ENCODE assay signal across 8 mouse cellular contexts in the genomic region with DNA sequence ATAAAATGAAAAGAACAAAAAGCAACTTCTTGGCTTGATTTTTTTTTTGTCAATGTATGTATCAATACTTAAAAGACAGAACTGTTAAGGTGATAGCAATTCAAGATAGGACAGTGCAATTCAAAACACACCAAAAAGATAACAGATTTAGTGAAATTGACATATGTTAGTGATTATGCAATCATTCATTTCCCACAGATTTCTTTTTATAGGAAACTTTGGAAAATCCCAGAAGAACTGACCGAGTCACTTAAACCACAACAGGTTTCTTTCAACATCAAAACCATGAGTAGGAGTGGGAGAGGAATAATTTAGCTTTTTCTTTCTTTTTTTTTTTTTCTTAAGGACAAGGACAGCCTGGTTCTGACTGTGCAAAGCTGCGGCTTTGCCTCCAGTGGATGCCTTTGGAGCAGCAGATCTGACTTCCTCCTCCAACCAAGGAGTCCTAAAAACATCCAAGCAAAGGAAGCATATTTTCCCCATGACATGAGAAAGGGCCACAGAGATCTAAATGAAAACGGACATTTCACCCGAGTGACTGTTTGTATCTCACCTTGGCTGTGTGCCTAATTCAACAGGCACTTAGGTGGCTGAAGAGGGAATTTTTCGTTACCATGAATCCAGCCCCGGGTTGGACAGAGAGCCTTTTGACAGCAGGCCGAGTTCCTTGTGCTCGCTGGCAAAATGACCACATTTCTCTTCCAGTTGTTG.
A peak's percentile ranks its signal among the peaks of the same experiment; 100 is the strongest.
DNase-seq lines count a peak whose midpoint lies in the region; ATAC-seq and TF ChIP-seq lines count a peak whose summit lies in the region.

No protein-coding gene starts in this region.

- no peak for DNase-seq in kidney, adult 8-10 months
- DNase-seq in brain, embryonic 14.5 days (ENCODE audit: low read depth): peak; percentile 34
- peak; percentile 53 for DNase-seq in lung, postnatal 14 days
- DNase-seq in testis, postnatal 14 days (ENCODE audit: low spot score): no peak
- DNase-seq in natural killer cell, adult 2 months (ENCODE audit: low spot score in 2 of 2): no peak
- no peak for DNase-seq in yolk sac, embryonic 10.5 days (ENCODE audit: low spot score)

- H3K27me3 ChIP-seq in kidney, embryonic 16.5 days (ENCODE audit: insufficient read depth, low read length): no peaks in the 10 kb centered on the region
- H3K27me3 ChIP-seq in heart, embryonic 12.5 days (replicated peaks): no peaks in the 10 kb centered on the region

- H3K9me3 ChIP-seq in kidney, embryonic 16.5 days (ENCODE audit: low read length): no peaks in the 10 kb centered on the region
- no peaks in the 10 kb centered on the region for H3K9me3 ChIP-seq in heart, embryonic 12.5 days (replicated peaks)

- no peaks in the 10 kb centered on the region for H3K36me3 ChIP-seq in kidney, embryonic 16.5 days (ENCODE audit: insufficient read depth, low read length)
- H3K36me3 ChIP-seq in heart, embryonic 12.5 days: no peaks in the 10 kb centered on the region

- H3K4me2 ChIP-seq in kidney, embryonic 16.5 days (replicated peaks; ENCODE audit: low read depth, low read length): no peak overlapping the region
- no peak overlapping the region for H3K4me2 ChIP-seq in heart, embryonic 12.5 days

- H3K4me1 ChIP-seq in kidney, embryonic 16.5 days (ENCODE audit: insufficient read depth, low read length): peaks cover 2% of the 10 kb centered on the region; the same call in 1 of the 2 replicates
- H3K4me1 ChIP-seq in heart, embryonic 12.5 days (replicated peaks): no peaks in the 10 kb centered on the region

- no peak for TF ChIP-seq CTCF in brain, embryonic 14.5 days (IDR thresholded peaks at IDR 0.05; ENCODE audit: borderline replicate concordance, extremely low read depth, insufficient read depth, insufficient read length)

- no peak for ATAC-seq in kidney, embryonic 16.5 days (ENCODE audit: low FRiP score, low TSS enrichment)
- peak; percentile 68; the same call in 1 of the 2 replicates for ATAC-seq in heart, embryonic 12.5 days (ENCODE audit: insufficient number of reproducible peaks, low FRiP score)

- H3K27ac ChIP-seq in kidney, embryonic 16.5 days (ENCODE audit: low read length): peak overlapping the region; percentile 23
- peak overlapping the region; percentile 55 for H3K27ac ChIP-seq in heart, embryonic 12.5 days (ENCODE audit: poor library complexity, severe bottlenecking)

- 51% methylated on average over 8 of the region's 8 CpGs for WGBS in kidney, embryonic 16.5 days
- WGBS in heart, embryonic 12.5 days: 31% methylated on average over 8 of the region's 8 CpGs

- H3K4me3 ChIP-seq in kidney, embryonic 16.5 days (ENCODE audit: low read length): no peak overlapping the region
- no peak overlapping the region for H3K4me3 ChIP-seq in heart, embryonic 12.5 days

- TF ChIP-seq POLR2A in brain, embryonic 14.5 days (IDR thresholded peaks at IDR 0.05; ENCODE audit: borderline replicate concordance, extremely low read depth, insufficient read depth, insufficient read length, poor library complexity, severe bottlenecking): no peak

- H3K9ac ChIP-seq in kidney, embryonic 16.5 days (replicated peaks; ENCODE audit: low read length): no peak overlapping the region
- no peak overlapping the region for H3K9ac ChIP-seq in heart, embryonic 12.5 days

Comparison
In these comparisons a context has a peak if more than half of its experiments do, and no peak if none do; other contexts are left out.
1. DNase-seq: peak in brain, embryonic 14.5 days (single experiment) and lung, postnatal 14 days (single experiment); none in kidney, adult 8-10 months (0 of 2), testis, postnatal 14 days (single experiment), natural killer cell, adult 2 months (0 of 2) and yolk sac, embryonic 10.5 days (single experiment).